Mouse (Mus musculus): ENCODE data around the gene Stk35. TPM values are rescaled to one million over a fixed set of nuclear protein-coding genes. Genes with fewer than 3 reads are reported as not detected.

The Stk35 gene
- polyA plus RNA-seq, 1 experiment from 2014 or later, result 13.7 TPM

- H3K27me3 ChIP-seq (replicated peaks; ENCODE audit: control insufficient read depth, insufficient read depth, low read length), result no peaks in the 10 kb centered on the region
- 8% methylated on average over 5 of the region's 5 CpGs for WGBS
- no peak overlapping the region for H3K27ac ChIP-seq (replicated peaks; ENCODE audit: low read depth, low read length)
- DNase-seq (ENCODE audit: low spot score), result peak; percentile 71
- H3K4me1 ChIP-seq (ENCODE audit: control insufficient read depth, insufficient read depth, low read length), result no peaks in the 10 kb centered on the region
- H3K36me3 ChIP-seq (ENCODE audit: control insufficient read depth, insufficient read depth, low read length), result no peaks in the 10 kb centered on the region
- H3K4me2 ChIP-seq (ENCODE audit: low read depth, low read length), result no peak overlapping the region
- H3K9ac ChIP-seq (ENCODE audit: low read depth, low read length), result no peak overlapping the region
- peak; percentile 57; the same call in 1 of the 2 replicates for ATAC-seq (ENCODE audit: low read depth)
- no peak overlapping the region for H3K4me3 ChIP-seq (ENCODE audit: low read depth, low read length)
- no peaks in the 10 kb centered on the region for H3K9me3 ChIP-seq (ENCODE audit: control insufficient read depth, low read length)
These were observed 73.2 kb downstream of the Stk35 start for GRCm38 (mm10) chr2:129873489-129873888.

GRCm38 (mm10) chr2:129874084-129874483 is 73.8 kb downstream of the Stk35 start:
- H3K4me2 ChIP-seq (ENCODE audit: low read depth, low read length), result no peak overlapping the region
- H3K27ac ChIP-seq (replicated peaks; ENCODE audit: low read depth, low read length), result no peak overlapping the region
- no peaks in the 10 kb centered on the region for H3K36me3 ChIP-seq (ENCODE audit: control insufficient read depth, insufficient read depth, low read length)
- H3K9ac ChIP-seq (ENCODE audit: low read depth, low read length), result no peak overlapping the region
- no peaks in the 10 kb centered on the region for H3K4me1 ChIP-seq (ENCODE audit: control insufficient read depth, insufficient read depth, low read length)
- H3K4me3 ChIP-seq (ENCODE audit: low read depth, low read length), result no peak overlapping the region
- WGBS, result 66% methylated on average over 9 of the region's 9 CpGs
- ATAC-seq (ENCODE audit: low read depth), result no peak
- no peaks in the 10 kb centered on the region for H3K27me3 ChIP-seq (replicated peaks; ENCODE audit: control insufficient read depth, insufficient read depth, low read length)
- H3K9me3 ChIP-seq (ENCODE audit: control insufficient read depth, low read length), result no peaks in the 10 kb centered on the region
- DNase-seq (ENCODE audit: low spot score), result peak; percentile 24

GRCm38 (mm10) chr2:129874509-129875095 is 74.3 kb downstream of the Stk35 start:
- Histone ChIP-seq H3K4me2 (ENCODE audit: low read depth, low read length) (no peak overlapping the region), H3K36me3 (ENCODE audit: control insufficient read depth, insufficient read depth, low read length) (no peaks in the 10 kb centered on the region), H3K9me3 (ENCODE audit: control insufficient read depth, low read length) (no peaks in the 10 kb centered on the region), H3K27ac (replicated peaks; ENCODE audit: low read depth, low read length) (no peak overlapping the region), H3K4me3 (ENCODE audit: low read depth, low read length) (no peak overlapping the region), H3K9ac (ENCODE audit: low read depth, low read length) (no peak overlapping the region), H3K27me3 (replicated peaks; ENCODE audit: control insufficient read depth, insufficient read depth, low read length) (no peaks in the 10 kb centered on the region), H3K4me1 (ENCODE audit: control insufficient read depth, insufficient read depth, low read length) (no peaks in the 10 kb centered on the region)
- ATAC-seq (ENCODE audit: low read depth) (no peak), DNase-seq (ENCODE audit: low spot score) (no peak)
- 65% methylated on average over 10 of the region's 10 CpGs for WGBS

- Histone ChIP-seq H3K27me3 (replicated peaks; ENCODE audit: control insufficient read depth, insufficient read depth, low read length) (no peaks in the 10 kb centered on the region), H3K27ac (replicated peaks; ENCODE audit: low read depth, low read length) (no peak overlapping the region), H3K9ac (ENCODE audit: low read depth, low read length) (no peak overlapping the region), H3K36me3 (ENCODE audit: control insufficient read depth, insufficient read depth, low read length) (no peaks in the 10 kb centered on the region), H3K4me1 (ENCODE audit: control insufficient read depth, insufficient read depth, low read length) (no peaks in the 10 kb centered on the region), H3K4me3 (ENCODE audit: low read depth, low read length) (no peak overlapping the region), H3K4me2 (ENCODE audit: low read depth, low read length) (no peak overlapping the region), H3K9me3 (ENCODE audit: control insufficient read depth, low read length) (no peaks in the 10 kb centered on the region)
- no peak for ATAC-seq (ENCODE audit: low read depth)
- DNase-seq (ENCODE audit: low spot score), result no peak
These were observed 76.6 kb downstream of the Stk35 start for GRCm38 (mm10) chr2:129876935-129877334.

- DNase-seq (ENCODE audit: low spot score) (peak; percentile 48), ATAC-seq (ENCODE audit: low read depth) (peak; percentile 50; the same call in 1 of the 2 replicates)
- H3K9ac ChIP-seq (ENCODE audit: low read depth, low read length), result no peak overlapping the region
- no peak overlapping the region for H3K4me3 ChIP-seq (ENCODE audit: low read depth, low read length)
- no peak overlapping the region for H3K4me2 ChIP-seq (ENCODE audit: low read depth, low read length)
- no peak overlapping the region for H3K27ac ChIP-seq (replicated peaks; ENCODE audit: low read depth, low read length)
- no peaks in the 10 kb centered on the region for H3K4me1 ChIP-seq (ENCODE audit: control insufficient read depth, insufficient read depth, low read length)
- 43% methylated on average over 3 of the region's 3 CpGs for WGBS
- H3K36me3 ChIP-seq (ENCODE audit: control insufficient read depth, insufficient read depth, low read length), result no peaks in the 10 kb centered on the region
- no peaks in the 10 kb centered on the region for H3K27me3 ChIP-seq (replicated peaks; ENCODE audit: control insufficient read depth, insufficient read depth, low read length)
- H3K9me3 ChIP-seq (ENCODE audit: control insufficient read depth, low read length), result no peaks in the 10 kb centered on the region
These were observed 79.5 kb downstream of the Stk35 start for GRCm38 (mm10) chr2:129879817-129880216.

- no peak overlapping the region for H3K4me2 ChIP-seq (ENCODE audit: low read depth, low read length)
- no peak overlapping the region for H3K9ac ChIP-seq (ENCODE audit: low read depth, low read length)
- ATAC-seq (ENCODE audit: low read depth), result no peak
- DNase-seq (ENCODE audit: low spot score), result no peak
- 84% methylated on average over 7 of the region's 7 CpGs for WGBS
- H3K4me1 ChIP-seq (ENCODE audit: control insufficient read depth, insufficient read depth, low read length), result no peaks in the 10 kb centered on the region
- no peak overlapping the region for H3K27ac ChIP-seq (replicated peaks; ENCODE audit: low read depth, low read length)
- H3K27me3 ChIP-seq (replicated peaks; ENCODE audit: control insufficient read depth, insufficient read depth, low read length), result no peaks in the 10 kb centered on the region
- H3K36me3 ChIP-seq (ENCODE audit: control insufficient read depth, insufficient read depth, low read length), result no peaks in the 10 kb centered on the region
- no peak overlapping the region for H3K4me3 ChIP-seq (ENCODE audit: low read depth, low read length)
- H3K9me3 ChIP-seq (ENCODE audit: control insufficient read depth, low read length), result no peaks in the 10 kb centered on the region
These were observed 79.9 kb downstream of the Stk35 start for GRCm38 (mm10) chr2:129880226-129880625.

GRCm38 (mm10) chr2:129881886-129882285 is 81.6 kb downstream of the Stk35 start:
- Histone ChIP-seq H3K4me3 (ENCODE audit: low read depth, low read length) (no peak overlapping the region), H3K36me3 (ENCODE audit: control insufficient read depth, insufficient read depth, low read length) (no peaks in the 10 kb centered on the region), H3K4me1 (ENCODE audit: control insufficient read depth, insufficient read depth, low read length) (no peaks in the 10 kb centered on the region), H3K9me3 (ENCODE audit: control insufficient read depth, low read length) (no peaks in the 10 kb centered on the region), H3K9ac (ENCODE audit: low read depth, low read length) (no peak overlapping the region), H3K4me2 (ENCODE audit: low read depth, low read length) (no peak overlapping the region), H3K27me3 (replicated peaks; ENCODE audit: control insufficient read depth, insufficient read depth, low read length) (no peaks in the 10 kb centered on the region), H3K27ac (replicated peaks; ENCODE audit: low read depth, low read length) (no peak overlapping the region)
- ATAC-seq (ENCODE audit: low read depth) (no peak), DNase-seq (ENCODE audit: low spot score) (no peak)
- WGBS, result 58% methylated on average over 1 of the region's 1 CpGs

Other genes with a start within 250 kb of the Stk35 start
- gene Sirpa, start 207.7 kb upstream of the Stk35 start, polyA plus RNA-seq (2014; fragmentation: Nextera tagmentation; extraction: Ambion mirVana), result 36.1 and 39.1 TPM in 2 replicates
- 0.21 and 0.24 TPM in 2 replicates for gene Pdyn, start 100.7 kb upstream of the Stk35 start, polyA plus RNA-seq (2014; fragmentation: Nextera tagmentation; extraction: Ambion mirVana)
- gene Tgm3, start 211.8 kb downstream of the Stk35 start, polyA plus RNA-seq (2014; fragmentation: Nextera tagmentation; extraction: Ambion mirVana), result 0.49 and 0.84 TPM in 2 replicates

Measured in embryonic facial prominence, embryonic 14.5 days (tissue).